Mouse (Mus musculus) liver, embryonic 14.5 days (tissue): ENCODE data around the gene Ccdc190. TPM values are rescaled to one million over a fixed set of nuclear protein-coding genes. Genes with fewer than 3 reads are reported as not detected.

Experiments
- ATAC-seq: fragments of 200-750 bp; cut with Nextera tagmentation; 2 replicates; pipeline ENCODE4 v1.8.0; 2017; ENCODE audit warnings: moderate number of reproducible peaks, mild to moderate bottlenecking, moderate library complexity; ENCODE audit not compliant: insufficient read depth
- DNase-seq, 3 experiments: peaks; one replicate each; pipeline ENCODE4 v3.0.0-alpha.2; 2012 to 2013; ENCODE audit warnings: low read depth in 3 of 3, low spot score in 3 of 3
- H3K27ac ChIP-seq: fragments of 300-500 bp; sonication (generic); 2 replicates; pipeline ENCODE4 v1.5.1; 2014; ENCODE audit warnings: moderate library complexity, mild to moderate bottlenecking, control low read depth, inconsistent platforms
- H3K27me3 ChIP-seq: fragments of 300-500 bp; sonication (generic); 2 replicates; pipeline ENCODE4 v1.6.1; 2014; ENCODE audit warnings: mild to moderate bottlenecking, low read length, moderate library complexity; ENCODE audit not compliant: control insufficient read depth, insufficient read depth
- H3K36me3 ChIP-seq: fragments of 300-500 bp; sonication (generic); replicated peaks from 2 replicates; pipeline ENCODE4 v1.6.1; 2014; ENCODE audit warnings: low read depth; ENCODE audit not compliant: control insufficient read depth, insufficient read depth
- H3K4me1 ChIP-seq, 2 experiments: fragments of 200-500 bp in 1 of 2; fragments of 300-500 bp in 1 of 2; sonication (generic) in 1 of 2; replicated peaks; 2 replicates each; pipeline ENCODE4 v1.6.1; 2012 to 2014; ENCODE audit warnings: antibody characterized with exemption in 1 of 2, inconsistent platforms in 1 of 2, low read length in 1 of 2; ENCODE audit not compliant: control insufficient read depth in 2 of 2, insufficient read depth in 2 of 2
- H3K4me2 ChIP-seq: fragments of 300-500 bp; sonication (generic); 2 replicates; pipeline ENCODE4 v1.6.1; 2014; ENCODE audit warnings: low read depth, mild to moderate bottlenecking, control low read depth, moderate library complexity
- H3K4me3 ChIP-seq, 2 experiments: fragments of 200-500 bp in 1 of 2; fragments of 300-500 bp in 1 of 2; sonication (generic) in 1 of 2; 2 replicates each; pipeline ENCODE4 v1.5.1; 2012 to 2014; ENCODE audit warnings: low read depth in 2 of 2, low read length in 2 of 2, mild to moderate bottlenecking in 2 of 2, control low read depth in 1 of 2, inconsistent platforms in 1 of 2, moderate library complexity in 1 of 2; ENCODE audit not compliant: insufficient read depth in 1 of 2
- H3K9ac ChIP-seq: fragments of 300-500 bp; sonication (generic); replicated peaks from 2 replicates; pipeline ENCODE4 v1.6.1; 2014; ENCODE audit warnings: mild to moderate bottlenecking, control low read depth, moderate library complexity
- H3K9me3 ChIP-seq: fragments of 300-500 bp; sonication (generic); 2 replicates; pipeline ENCODE4 v1.6.1; 2016; ENCODE audit warnings: low read length, mixed read lengths; ENCODE audit not compliant: control insufficient read depth
- CTCF ChIP-seq: IDR thresholded peaks from 2 replicates; pipeline ENCODE4 v1.5.1; 2016; ENCODE audit warnings: antibody characterized with exemption, low read depth, control low read depth
- EP300 ChIP-seq: IDR thresholded peaks from 2 replicates; pipeline ENCODE4 v1.6.1; 2016; ENCODE audit warnings: antibody characterized with exemption, low read depth
- WGBS: fragments of 180-500 bp; shearing (Covaris S2); extraction: QIAGEN DNeasy Blood & Tissue Kit; methylation state at CpG from one replicate; pipeline ENCODE4 v1.1.7; 2014; ENCODE audit not compliant: insufficient replicate concordance; 5-methylcytosine and 5-hydroxymethylcytosine counted together
- polyA plus RNA-seq, 2 experiments: library from polyadenylated mRNA; depleted of rRNA in 1 of 2; stranded (reverse) in 1 of 2; unstranded in 1 of 2; fragments of >200 nt; fragmentation: Nextera tagmentation in 1 of 2; extraction: Ambion mirVana in 1 of 2; gene quantifications; 2 replicates each; pipeline versions ENCODE4 v1.2.1 to v1.2.3; 2012 to 2014

Ccdc190 gene
- polyA plus RNA-seq, 2 experiments: not detected

- no peak overlapping the region for H3K27ac ChIP-seq
- 53% methylated on average over 8 of the region's 8 CpGs for WGBS
- H3K4me2 ChIP-seq: no peak overlapping the region
- H3K36me3 ChIP-seq: no peaks in the 10 kb centered on the region
- DNase-seq (no peak), ATAC-seq (no peak)
- no peaks in the 10 kb centered on the region for H3K27me3 ChIP-seq
- H3K9ac ChIP-seq: no peak overlapping the region
- no peak for TF ChIP-seq EP300
- no peak for TF ChIP-seq CTCF
- H3K4me3 ChIP-seq: no peak overlapping the region
- H3K9me3 ChIP-seq: no peaks in the 10 kb centered on the region
- H3K4me1 ChIP-seq: no peaks in the 10 kb centered on the region
Measured at GRCm38 (mm10) chr1:169927753-169928369, 587 bp upstream of the Ccdc190 start.

- no peak overlapping the region for H3K27ac ChIP-seq
- TF ChIP-seq EP300: no peak
- no peak for TF ChIP-seq CTCF
- no peak overlapping the region for H3K9ac ChIP-seq
- ATAC-seq: no peak
- 60% methylated on average over 7 of the region's 7 CpGs for WGBS
- DNase-seq: no peak
- H3K27me3 ChIP-seq: no peaks in the 10 kb centered on the region
- H3K9me3 ChIP-seq: no peaks in the 10 kb centered on the region
- no peak overlapping the region for H3K4me3 ChIP-seq
- no peaks in the 10 kb centered on the region for H3K4me1 ChIP-seq
- no peak overlapping the region for H3K4me2 ChIP-seq
- no peaks in the 10 kb centered on the region for H3K36me3 ChIP-seq
Measured at GRCm38 (mm10) chr1:169931698-169932097, 3.2 kb downstream of the Ccdc190 start.

- Histone ChIP-seq H3K27me3 (no peaks in the 10 kb centered on the region), H3K9ac (no peak overlapping the region), H3K4me3 (no peak overlapping the region), H3K36me3 (no peaks in the 10 kb centered on the region), H3K27ac (no peak overlapping the region), H3K4me2 (no peak overlapping the region), H3K4me1 (no peaks in the 10 kb centered on the region), H3K9me3 (no peaks in the 10 kb centered on the region)
- WGBS: 61% methylated on average over 7 of the region's 7 CpGs
- ATAC-seq: no peak
- DNase-seq: no peak
- no peak for TF ChIP-seq CTCF
- TF ChIP-seq EP300: no peak
Measured at GRCm38 (mm10) chr1:169932122-169932746, 3.8 kb downstream of the Ccdc190 start.

GRCm38 (mm10) chr1:169934005-169934725, 5.7 kb downstream of the Ccdc190 start:
- H3K9me3 ChIP-seq: no peaks in the 10 kb centered on the region
- H3K27me3 ChIP-seq: no peaks in the 10 kb centered on the region
- no peak overlapping the region for H3K4me3 ChIP-seq
- H3K4me1 ChIP-seq: no peaks in the 10 kb centered on the region
- DNase-seq (peak in 1 of 3 experiments; percentile 9), ATAC-seq (no peak)
- no peaks in the 10 kb centered on the region for H3K36me3 ChIP-seq
- H3K4me2 ChIP-seq: no peak overlapping the region
- TF ChIP-seq EP300: no peak
- TF ChIP-seq CTCF: peak; percentile 50
- no peak overlapping the region for H3K27ac ChIP-seq
- no peak overlapping the region for H3K9ac ChIP-seq
- WGBS: 45% methylated on average over 16 of the region's 16 CpGs

GRCm38 (mm10) chr1:169939345-169939744, 10.9 kb downstream of the Ccdc190 start:
- Histone ChIP-seq H3K9ac (no peak overlapping the region), H3K4me1 (no peaks in the 10 kb centered on the region), H3K4me3 (no peak overlapping the region), H3K27me3 (no peaks in the 10 kb centered on the region), H3K27ac (no peak overlapping the region), H3K9me3 (no peaks in the 10 kb centered on the region), H3K36me3 (no peaks in the 10 kb centered on the region), H3K4me2 (no peak overlapping the region)
- ATAC-seq: no peak
- TF ChIP-seq EP300: no peak
- TF ChIP-seq CTCF: peak; percentile 60; the same call in 1 of the 2 replicates
- WGBS: 2% methylated on average over 2 of the region's 2 CpGs
- peak in 1 of 3 experiments; percentile 19 for DNase-seq
